Mouse (Mus musculus) adrenal gland, postnatal 14 days (tissue): ENCODE data around the gene Vnn3. TPM values are rescaled to one million over a fixed set of nuclear protein-coding genes. Genes with fewer than 3 reads are reported as not detected.

Source experiments
- DNase-seq: peaks from one replicate; pipeline ENCODE4 v3.0.0; 2021; ENCODE audit warnings: mixed read lengths
- long read RNA-seq, 2 experiments: library from polyadenylated mRNA; stranded (forward); transcript quantifications; one replicate each; pipeline ENCODE4 v2.0.0; 2021
- total RNA-seq: library from RNA; stranded (reverse); gene quantifications from 2 replicates; pipeline ENCODE4 v1.2.3, GENCODE M21; 2021

The Vnn3 gene
- total RNA-seq: 19.2 and 36.6 TPM in 2 replicates
- long read RNA-seq, experiment 1, transcript Vnn3-201 (7 exons, 1,811 nt): major isoform, 23 of 32 reads
- long read RNA-seq, experiment 1, partial matches to known transcripts: 5 of 32 reads
- long read RNA-seq, experiment 1, other reads (novel, unspliced or antisense): 4 of 32 reads
- long read RNA-seq, experiment 2, transcript Vnn3-201 (7 exons, 1,811 nt): major isoform, 21 of 29 reads
- long read RNA-seq, experiment 2, partial matches to known transcripts: 6 of 29 reads
- long read RNA-seq, experiment 2, other reads (novel, unspliced or antisense): 2 of 29 reads

GRCm38 (mm10) chr10:23851228-23851912 lies at the start of gene Vnn3:
TSS of gene Vnn3 (plus strand) at chr10:23851462.
- peak; percentile 48 for DNase-seq

- DNase-seq: no peak
Measured at GRCm38 (mm10) chr10:23802911-23803310, 48.4 kb upstream of the Vnn3 start.

- no peak for DNase-seq
Measured at GRCm38 (mm10) chr10:23804665-23805064, 46.6 kb upstream of the Vnn3 start.

GRCm38 (mm10) chr10:23806201-23806600 lies 45.1 kb upstream of the Vnn3 start:
- DNase-seq: no peak

- peak; percentile 83 for DNase-seq
Measured at GRCm38 (mm10) chr10:23811635-23812437, 39.4 kb upstream of the Vnn3 start.

GRCm38 (mm10) chr10:23812438-23812759 lies 38.9 kb upstream of the Vnn3 start:
- no peak for DNase-seq

- no peak for DNase-seq
Measured at GRCm38 (mm10) chr10:23812852-23813766, 38.2 kb upstream of the Vnn3 start.

- DNase-seq: peak; percentile 84
Measured at GRCm38 (mm10) chr10:23815168-23815567, 36.1 kb upstream of the Vnn3 start.

- no peak for DNase-seq
Measured at GRCm38 (mm10) chr10:23816241-23816640, 35.0 kb upstream of the Vnn3 start.

- peak; percentile 35 for DNase-seq
Measured at GRCm38 (mm10) chr10:23826516-23826915, 24.7 kb upstream of the Vnn3 start.

GRCm38 (mm10) chr10:23836003-23836964 lies 15.0 kb upstream of the Vnn3 start:
- no peak for DNase-seq

- DNase-seq: no peak
Measured at GRCm38 (mm10) chr10:23837115-23837514, 14.1 kb upstream of the Vnn3 start.

- no peak for DNase-seq
Measured at GRCm38 (mm10) chr10:23838910-23839309, 12.4 kb upstream of the Vnn3 start.

GRCm38 (mm10) chr10:23839368-23839767 lies 11.9 kb upstream of the Vnn3 start:
- DNase-seq: no peak

GRCm38 (mm10) chr10:23840496-23840895 lies 10.8 kb upstream of the Vnn3 start:
- no peak for DNase-seq

GRCm38 (mm10) chr10:23852096-23852495 lies 834 bp downstream of the Vnn3 start:
- DNase-seq: no peak

GRCm38 (mm10) chr10:23864362-23865312 lies 13.4 kb downstream of the Vnn3 start:
- peak; percentile 26 for DNase-seq

- peak; percentile 40 for DNase-seq
Measured at GRCm38 (mm10) chr10:23880695-23881094, 29.4 kb downstream of the Vnn3 start.

- DNase-seq: no peak
Measured at GRCm38 (mm10) chr10:23884910-23885309, 33.6 kb downstream of the Vnn3 start.

- DNase-seq: no peak
Measured at GRCm38 (mm10) chr10:23886060-23886459, 34.8 kb downstream of the Vnn3 start.
